Mouse (Mus musculus): Measurements from ENCODE around the gene Prss45. TPM values are rescaled to one million over a fixed set of nuclear protein-coding genes. Genes with fewer than 3 reads are reported as not detected.

The Prss45 gene
- polyA plus RNA-seq (2015; fragmentation: Nextera tagmentation; extraction: Ambion mirVana): not detected in 2 replicates

DNA sequence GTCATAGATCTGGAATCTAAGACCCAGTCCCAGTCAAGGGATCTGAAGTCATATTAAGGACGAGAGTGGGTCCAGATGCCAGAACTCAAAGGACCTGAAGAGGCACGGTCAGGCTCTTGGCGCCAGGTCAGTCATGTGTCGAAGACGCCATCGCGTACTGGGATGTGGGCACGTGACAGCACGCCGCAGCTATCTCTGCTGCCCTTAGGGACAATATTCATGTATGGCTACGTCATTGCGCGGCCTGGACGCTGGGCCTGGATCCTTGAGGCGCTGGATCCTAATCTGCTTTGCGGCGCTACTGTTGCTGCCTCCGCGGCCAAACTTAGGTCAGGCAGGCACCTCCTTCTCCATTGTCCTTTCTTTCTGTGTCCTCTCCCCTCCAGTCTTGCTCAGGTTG is at the start of gene Prss45:
TSS of gene Prss45 (plus strand) at position 178 of the 400 bp plus-strand sequence.

DNA sequence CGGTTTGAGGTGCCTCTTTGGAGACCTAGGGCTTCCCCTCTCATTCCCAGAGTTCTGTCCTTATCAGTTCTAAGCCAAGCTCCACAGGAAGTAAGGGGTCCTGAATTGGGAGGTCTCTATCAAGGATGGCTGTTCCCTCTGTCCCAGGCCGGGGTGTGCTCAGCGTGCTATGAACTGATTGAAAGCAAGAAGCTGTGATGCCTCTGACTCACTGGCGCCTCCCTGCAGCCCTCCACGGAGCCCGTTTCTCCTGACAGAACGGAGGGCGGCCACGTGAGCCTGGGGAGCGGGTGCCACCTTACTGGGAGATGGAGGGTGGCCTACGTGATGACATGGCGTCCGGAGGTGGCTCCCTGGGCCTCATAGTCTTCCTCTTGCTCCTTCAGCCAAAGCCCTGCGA is 36.5 kb upstream of the Prss45 start, which contains the start of gene Prss42:
TSS of gene Prss42 (plus strand) at position 301 of the 400 bp plus-strand sequence.

DNA sequence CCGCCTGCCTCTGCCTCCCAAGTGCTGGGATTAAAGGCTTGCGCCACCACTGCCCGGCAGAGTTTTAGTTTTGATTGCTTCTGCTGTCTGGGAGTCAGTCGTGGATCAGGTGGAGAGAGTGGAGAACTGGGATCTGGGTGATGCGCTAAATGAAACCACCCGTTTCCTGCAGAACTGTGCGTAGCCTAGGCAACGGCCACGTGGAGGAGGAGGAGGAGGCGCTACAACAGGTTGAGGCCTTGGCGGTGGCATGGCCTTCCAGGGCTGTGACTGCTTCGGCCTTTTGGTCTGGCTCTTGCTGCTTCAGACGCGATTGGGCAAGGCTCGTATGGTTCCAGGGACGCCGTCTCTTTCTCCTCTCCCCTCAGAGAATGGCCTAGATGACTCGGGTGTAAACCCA is 20.6 kb upstream of the Prss45 start, which contains the start of gene Prss44:
TSS of gene Prss44 (plus strand) at position 206 of the 400 bp plus-strand sequence.

DNA sequence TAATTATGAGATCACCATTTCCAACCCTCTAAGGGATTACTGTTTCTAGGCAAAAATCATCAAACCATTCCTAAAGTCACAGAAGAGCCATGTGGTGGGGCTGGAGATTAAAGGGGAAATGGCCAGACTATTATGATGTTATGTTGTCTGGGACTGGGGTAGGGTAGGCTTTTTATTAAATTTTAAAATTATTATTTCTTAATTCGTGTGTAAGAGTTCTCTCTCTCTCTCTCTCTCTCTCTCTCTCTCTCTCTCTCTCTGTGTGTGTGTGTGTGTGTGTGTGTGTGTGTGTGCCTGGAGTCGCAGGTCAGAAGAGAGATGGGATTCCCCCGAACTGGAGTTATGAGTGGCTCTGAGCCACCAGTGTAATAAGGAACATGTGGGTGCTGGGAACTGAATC is 8.0 kb upstream of the Prss45 start, which contains the start of gene Prss43:
TSS of gene Prss43 (plus strand) at position 301 of the 400 bp plus-strand sequence.

DNA sequence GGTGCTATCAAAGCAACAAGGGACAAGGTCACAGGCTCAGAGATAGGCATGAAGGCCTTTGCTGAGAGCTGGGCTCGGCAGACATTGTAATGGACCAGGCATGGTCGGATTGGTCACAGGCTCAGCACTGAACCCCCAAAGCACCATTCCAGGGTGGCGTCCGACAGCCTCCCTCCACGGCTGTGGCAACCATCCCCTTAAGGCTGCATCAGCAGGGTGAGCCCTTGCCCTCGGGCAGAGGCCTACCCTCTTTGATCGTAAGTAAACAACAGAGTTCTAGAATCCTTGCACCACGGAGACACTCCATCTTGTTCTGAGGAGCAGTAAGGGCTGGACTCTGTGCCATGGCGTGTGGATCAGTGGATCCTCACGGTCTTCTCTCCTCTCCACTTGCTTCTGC is 9.8 kb downstream of the Prss45 start, which contains the start of gene Prss46:
TSS of gene Prss46 (plus strand) at position 301 of the 400 bp plus-strand sequence.

DNA sequence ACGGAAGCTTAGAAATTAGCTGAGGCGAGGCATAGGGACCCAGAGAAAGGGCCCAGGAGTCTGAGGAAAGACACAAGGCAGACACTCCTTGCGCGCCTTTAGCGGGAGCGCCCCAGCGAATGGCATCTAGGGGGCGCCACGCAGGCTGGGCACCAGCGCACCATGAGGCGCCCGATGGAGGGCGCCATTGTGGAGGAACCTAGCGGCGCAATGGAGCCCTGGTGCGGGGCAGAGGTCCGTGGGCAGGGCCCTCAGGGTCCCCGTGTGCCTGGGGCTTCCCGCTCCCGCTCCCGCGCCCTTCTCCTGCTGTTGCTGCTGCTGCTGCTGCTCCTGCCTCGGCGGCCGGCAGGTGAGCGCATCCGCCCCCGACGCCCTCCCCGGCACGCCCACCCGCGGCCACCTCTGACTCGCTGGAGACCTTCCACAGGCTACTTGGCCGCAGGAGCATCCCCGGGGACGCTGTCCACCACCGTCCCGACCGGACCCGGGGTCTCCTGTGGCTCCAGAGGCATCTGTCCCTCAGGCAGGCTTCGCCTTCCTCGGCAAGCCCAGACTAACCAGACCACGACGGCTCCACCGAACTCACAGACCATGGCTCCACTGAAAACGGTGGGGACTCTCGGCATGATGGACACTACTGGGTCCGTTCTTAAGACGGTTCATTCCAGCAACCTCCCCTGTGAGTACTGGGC is 23.5 kb downstream of the Prss45 start, which contains the start of gene Prss50:
TSS of gene Prss50 (plus strand) at position 187 of the 692 bp plus-strand sequence.

DNA sequence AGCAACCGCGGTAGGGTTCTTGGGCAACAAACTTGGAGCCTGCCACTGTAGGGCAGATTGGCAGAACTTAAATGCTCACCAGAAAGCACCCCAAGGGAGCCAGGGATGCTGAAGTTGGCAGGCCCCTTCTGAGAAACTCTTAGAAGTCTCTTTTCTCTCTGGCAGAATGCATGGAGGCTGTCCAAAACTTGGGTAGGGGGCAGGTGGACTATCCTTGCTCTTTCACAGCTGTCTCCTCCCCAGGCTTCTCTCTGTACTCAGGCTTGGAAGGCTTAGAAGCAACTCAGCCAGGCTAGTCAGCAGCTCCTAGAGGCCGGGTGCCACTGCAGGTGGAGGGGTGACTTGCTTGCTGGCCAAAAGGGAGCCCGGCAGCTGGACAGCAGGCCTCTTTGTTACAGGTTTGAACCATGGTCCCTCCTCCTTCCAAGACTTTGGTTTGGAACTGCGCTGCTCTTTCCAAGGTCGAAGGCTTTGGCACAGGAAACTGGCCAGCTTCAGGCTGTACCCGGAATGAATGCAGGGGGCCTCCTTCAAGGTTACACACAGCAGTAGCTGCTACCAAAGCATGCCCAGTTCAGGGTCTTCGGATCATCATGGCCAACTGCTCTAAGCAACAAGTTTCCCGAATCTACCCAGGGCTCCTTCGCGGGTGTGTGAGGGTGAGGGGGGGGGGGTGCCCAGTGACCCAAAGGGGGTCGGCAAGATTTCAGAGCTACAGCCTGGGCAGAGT is 45.0 kb downstream of the Prss45 start, which contains the start of gene Als2cl:
TSS of gene Als2cl (plus strand) at position 680 of the 730 bp plus-strand sequence.

DNA sequence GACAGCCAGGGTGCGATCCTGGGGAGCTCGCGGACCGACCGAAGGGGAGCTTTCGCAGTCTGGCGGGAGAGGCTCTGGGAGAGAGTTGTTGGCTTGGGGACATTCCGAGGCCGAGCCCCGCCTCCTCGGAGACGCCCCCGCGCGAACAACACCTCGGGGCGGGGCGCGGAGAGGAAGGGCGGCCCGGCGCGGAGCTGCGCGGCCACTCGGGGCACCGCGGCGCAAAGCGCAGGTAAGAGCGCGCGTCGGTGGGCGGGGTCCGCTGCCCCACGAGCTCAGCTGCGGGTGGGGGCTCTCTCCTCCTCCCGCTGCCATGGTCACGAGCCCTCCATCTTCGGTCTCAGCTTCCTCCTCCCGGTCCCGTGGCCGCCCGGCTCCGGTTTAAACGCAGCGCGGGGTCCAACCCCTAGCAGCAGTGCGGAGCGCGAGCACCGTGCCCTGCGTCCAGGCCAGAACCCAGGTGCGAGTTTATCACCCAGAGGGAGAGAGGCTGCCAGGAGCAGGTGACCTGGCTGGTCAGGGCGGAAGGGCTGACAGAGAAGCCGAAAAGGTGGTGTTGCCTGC is 45.7 kb downstream of the Prss45 start, which contains the start of gene Tmie:
TSS of gene Tmie (minus strand) at position 116 of the 564 bp plus-strand sequence.

Other genes with a start within 250 kb of the Prss45 start
- gene Nradd, start 210.1 kb upstream of the Prss45 start, polyA plus RNA-seq (2015; fragmentation: Nextera tagmentation; extraction: Ambion mirVana): 8.8 and 9.2 TPM in 2 replicates
- 4.9 and 6.2 TPM in 2 replicates for gene Nbeal2, start 180.4 kb upstream of the Prss45 start, polyA plus RNA-seq (2015; fragmentation: Nextera tagmentation; extraction: Ambion mirVana)
- gene Ccdc12, start 178.1 kb upstream of the Prss45 start, polyA plus RNA-seq (2015; fragmentation: Nextera tagmentation; extraction: Ambion mirVana): 108 and 121 TPM in 2 replicates
- gene Myl3, start 92.7 kb upstream of the Prss45 start, polyA plus RNA-seq (2015; fragmentation: Nextera tagmentation; extraction: Ambion mirVana): 0.17 TPM in 1 of 2 replicates, not detected in the other
- 10.2 and 12.6 TPM in 2 replicates for gene Pth1r, start 87.4 kb upstream of the Prss45 start, polyA plus RNA-seq (2015; fragmentation: Nextera tagmentation; extraction: Ambion mirVana)
- gene Prss42, start 36.4 kb upstream of the Prss45 start, polyA plus RNA-seq (2015; fragmentation: Nextera tagmentation; extraction: Ambion mirVana): not detected in 2 replicates
- gene Prss44, start 20.6 kb upstream of the Prss45 start, polyA plus RNA-seq (2015; fragmentation: Nextera tagmentation; extraction: Ambion mirVana): not detected in 2 replicates
- gene Prss43, start 7.9 kb upstream of the Prss45 start, polyA plus RNA-seq (2015; fragmentation: Nextera tagmentation; extraction: Ambion mirVana): not detected in 2 replicates
- not detected in 2 replicates for gene Prss46, start 9.9 kb downstream of the Prss45 start, polyA plus RNA-seq (2015; fragmentation: Nextera tagmentation; extraction: Ambion mirVana)
- 34.7 and 38.5 TPM in 2 replicates for gene Prss50, start 23.4 kb downstream of the Prss45 start, polyA plus RNA-seq (2015; fragmentation: Nextera tagmentation; extraction: Ambion mirVana)
- 1.5 and 1.6 TPM in 2 replicates for gene Als2cl, start 45.3 kb downstream of the Prss45 start, polyA plus RNA-seq (2015; fragmentation: Nextera tagmentation; extraction: Ambion mirVana)
- gene Tmie, start 45.5 kb downstream of the Prss45 start, polyA plus RNA-seq (2015; fragmentation: Nextera tagmentation; extraction: Ambion mirVana): 0.46 and 0.53 TPM in 2 replicates
- gene Fam240a, start 82.3 kb downstream of the Prss45 start, polyA plus RNA-seq (2015; fragmentation: Nextera tagmentation; extraction: Ambion mirVana): not detected in 2 replicates
- 0.08 TPM in 1 of 2 replicates, not detected in the other for gene Tdgf1, start 111.6 kb downstream of the Prss45 start, polyA plus RNA-seq (2015; fragmentation: Nextera tagmentation; extraction: Ambion mirVana)
- gene Lrrc2, start 117.0 kb downstream of the Prss45 start, polyA plus RNA-seq (2015; fragmentation: Nextera tagmentation; extraction: Ambion mirVana): 0.05 and 0.11 TPM in 2 replicates
- gene Rtp3, start 156.0 kb downstream of the Prss45 start, polyA plus RNA-seq (2015; fragmentation: Nextera tagmentation; extraction: Ambion mirVana): 0.49 and 0.51 TPM in 2 replicates
- gene Ltf, start 184.7 kb downstream of the Prss45 start, polyA plus RNA-seq (2015; fragmentation: Nextera tagmentation; extraction: Ambion mirVana): 228 and 346 TPM in 2 replicates
- gene Ccrl2, start 222.9 kb downstream of the Prss45 start, polyA plus RNA-seq (2015; fragmentation: Nextera tagmentation; extraction: Ambion mirVana): 11.3 and 15.1 TPM in 2 replicates